Mouse (Mus musculus) MEL (cell line): ENCODE results near the gene Lyz1. TPM values are rescaled to one million over a fixed set of nuclear protein-coding genes. Genes with fewer than 3 reads are reported as not detected.

Source experiments
- DNase-seq: peaks from one replicate; pipeline ENCODE4 v3.0.0; 2011; ENCODE audit warnings: low read depth, low spot score
- H3K27ac ChIP-seq: 2 replicates; pipeline ENCODE4 v1.5.1; 2012; ENCODE audit warnings: low read depth, mild to moderate bottlenecking, control low read depth, low read length, moderate library complexity; ENCODE audit not compliant: control insufficient read depth
- H3K27me3 ChIP-seq, 2 experiments: fragments of 150-350 bp in 1 of 2; sonication (generic) in 1 of 2; 2 replicates each; pipeline ENCODE4 v1.6.1; 2012; ENCODE audit warnings: low read length in 2 of 2, mild to moderate bottlenecking in 2 of 2, improper control_type of control experiment in 1 of 2, moderate library complexity in 1 of 2; ENCODE audit not compliant: insufficient read depth in 2 of 2, control insufficient read depth in 1 of 2
- H3K36me3 ChIP-seq, 2 experiments: 2 replicates each; pipeline ENCODE4 v1.6.1; 2012 to 2014; ENCODE audit warnings: low read length in 2 of 2, improper control_type of control experiment in 1 of 2, inconsistent platforms in 1 of 2, mild to moderate bottlenecking in 1 of 2; ENCODE audit not compliant: insufficient read depth in 2 of 2, control insufficient read depth in 1 of 2
- H3K4me1 ChIP-seq, 2 experiments: fragments of 150-350 bp in 1 of 2; sonication (generic) in 1 of 2; 2 replicates each; pipeline ENCODE4 v1.6.1; 2012; ENCODE audit warnings: low read length in 2 of 2, improper control_type of control experiment in 1 of 2, mild to moderate bottlenecking in 1 of 2; ENCODE audit not compliant: insufficient read depth in 2 of 2, control insufficient read depth in 1 of 2
- H3K4me3 ChIP-seq, 2 experiments: fragments of 150-350 bp in 1 of 2; sonication (generic) in 1 of 2; 2 replicates each; pipeline ENCODE4 v1.5.1; 2012; ENCODE audit warnings: low read depth in 2 of 2, low read length in 2 of 2, mild to moderate bottlenecking in 2 of 2, moderate library complexity in 2 of 2, control low read depth in 1 of 2, improper control_type of control experiment in 1 of 2; ENCODE audit not compliant: control insufficient read depth in 1 of 2, insufficient read depth in 1 of 2
- H3K79me2 ChIP-seq: 2 replicates; pipeline ENCODE4 v1.6.1; 2012; ENCODE audit warnings: mild to moderate bottlenecking, low read length, moderate library complexity; ENCODE audit not compliant: control insufficient read depth, poor library complexity, insufficient read depth
- H3K9ac ChIP-seq: 2 replicates; pipeline ENCODE4 v1.6.1; 2012; ENCODE audit warnings: low read depth, mild to moderate bottlenecking, control low read depth, low read length, moderate library complexity; ENCODE audit not compliant: control insufficient read depth, poor library complexity, severe bottlenecking
- H3K9me3 ChIP-seq: fragments of 150-350 bp; sonication (generic); replicated peaks from 2 replicates; pipeline ENCODE4 v1.6.1; 2012; ENCODE audit warnings: mild to moderate bottlenecking, low read length, improper control_type of control experiment, moderate library complexity; ENCODE audit not compliant: insufficient read depth
- BHLHE40 ChIP-seq: IDR thresholded peaks from 2 replicates; pipeline ENCODE4 v1.6.1; 2012; ENCODE audit warnings: low read depth, mild to moderate bottlenecking, inconsistent platforms, low read length, improper control_type of control experiment, borderline replicate concordance
- CHD1 ChIP-seq: IDR thresholded peaks from 2 replicates; pipeline ENCODE4 v1.6.1; 2012; ENCODE audit warnings: low read depth, mild to moderate bottlenecking, inconsistent platforms, low read length, improper control_type of control experiment
- E2F4 ChIP-seq: IDR thresholded peaks from 2 replicates; pipeline ENCODE4 v1.6.1; 2011; ENCODE audit warnings: low read depth, low read length, improper control_type of control experiment, borderline replicate concordance
- ELF1 ChIP-seq: IDR thresholded peaks from 2 replicates; pipeline ENCODE4 v1.6.1; 2014; ENCODE audit warnings: low read depth, mild to moderate bottlenecking, inconsistent platforms, low read length, improper control_type of control experiment, moderate library complexity
- EP300 ChIP-seq, 2 experiments: IDR thresholded peaks; 2 replicates each; pipeline ENCODE4 v1.6.1; 2011; ENCODE audit warnings: improper control_type of control experiment in 2 of 2, low read length in 2 of 2, low read depth in 1 of 2, mild to moderate bottlenecking in 1 of 2
- ETS1 ChIP-seq: IDR thresholded peaks from 2 replicates; pipeline ENCODE4 v1.6.1; 2012; ENCODE audit warnings: low read depth, mild to moderate bottlenecking, inconsistent platforms, low read length, improper control_type of control experiment, moderate library complexity
- GATA1 ChIP-seq: IDR thresholded peaks from 2 replicates; pipeline ENCODE4 v1.6.1; 2011; ENCODE audit warnings: low read depth, low read length, improper control_type of control experiment
- JUND ChIP-seq: IDR thresholded peaks from 2 replicates; pipeline ENCODE4 v1.6.1; 2011; ENCODE audit warnings: low read depth, mild to moderate bottlenecking, improper control_type of control experiment, low read length
- KAT2A ChIP-seq: conservative IDR thresholded peaks from 2 replicates; pipeline ENCODE4 v1.6.1; 2012; ENCODE audit warnings: low read depth, low read length, improper control_type of control experiment, inconsistent platforms
- MAFK ChIP-seq: IDR thresholded peaks from 2 replicates; pipeline ENCODE4 v1.6.1; 2011; ENCODE audit warnings: low read depth, mild to moderate bottlenecking, low read length, improper control_type of control experiment, borderline replicate concordance
- MAX ChIP-seq: IDR thresholded peaks from 2 replicates; pipeline ENCODE4 v1.6.1; 2011; ENCODE audit warnings: low read length, improper control_type of control experiment
- MXI1 ChIP-seq: IDR thresholded peaks from 2 replicates; pipeline ENCODE4 v1.6.1; 2011; ENCODE audit warnings: mild to moderate bottlenecking, low read depth, low read length, improper control_type of control experiment
- NELFE ChIP-seq: IDR thresholded peaks from 2 replicates; pipeline ENCODE4 v1.6.1; 2011; ENCODE audit warnings: low read depth, low read length, improper control_type of control experiment
- POLR2A ChIP-seq, 2 experiments: IDR thresholded peaks; 2 replicates each; pipeline ENCODE4 v1.6.1; 2011 to 2012; ENCODE audit warnings: low read length in 2 of 2, mild to moderate bottlenecking in 2 of 2, control low read depth in 1 of 2, improper control_type of control experiment in 1 of 2, low read depth in 1 of 2, moderate library complexity in 1 of 2; ENCODE audit not compliant: control insufficient read depth in 1 of 2, insufficient read depth in 1 of 2, poor library complexity in 1 of 2
- POLR2AphosphoS2 ChIP-seq: IDR thresholded peaks from 2 replicates; pipeline ENCODE4 v1.6.1; 2011; ENCODE audit warnings: low read length, improper control_type of control experiment
- POLR2AphosphoS5 ChIP-seq: IDR thresholded peaks from 2 replicates; pipeline ENCODE4 v1.6.1; 2012; ENCODE audit warnings: low read depth, borderline replicate concordance, mild to moderate bottlenecking, inconsistent platforms, low read length, moderate library complexity, mixed read lengths
- RAD21 ChIP-seq: IDR thresholded peaks from 2 replicates; pipeline ENCODE4 v1.6.1; 2011; ENCODE audit warnings: mild to moderate bottlenecking, low read depth, low read length, improper control_type of control experiment
- RCOR1 ChIP-seq: IDR thresholded peaks from 2 replicates; pipeline ENCODE4 v1.6.1; 2012; ENCODE audit warnings: low read depth, mild to moderate bottlenecking, inconsistent platforms, low read length, improper control_type of control experiment
- SMC3 ChIP-seq: IDR thresholded peaks from 2 replicates; pipeline ENCODE4 v1.6.1; 2011; ENCODE audit warnings: low read depth, low read length, improper control_type of control experiment
- TAL1 ChIP-seq: IDR thresholded peaks from 2 replicates; pipeline ENCODE4 v1.6.1; 2012; ENCODE audit warnings: mild to moderate bottlenecking, inconsistent platforms, low read length, moderate library complexity, mixed read lengths
- TBP ChIP-seq: IDR thresholded peaks from 2 replicates; pipeline ENCODE4 v1.8.0; 2011; ENCODE audit warnings: low read depth, low read length, improper control_type of control experiment
- UBTF ChIP-seq: IDR thresholded peaks from 2 replicates; pipeline ENCODE4 v1.6.1; 2012; ENCODE audit warnings: low read depth, mild to moderate bottlenecking, inconsistent platforms, low read length, improper control_type of control experiment, moderate library complexity, borderline replicate concordance; ENCODE audit not compliant: insufficient read depth
- USF2 ChIP-seq, 2 experiments: IDR thresholded peaks; 2 replicates each; pipeline ENCODE4 v1.6.1; 2011 to 2012; ENCODE audit warnings: improper control_type of control experiment in 2 of 2, low read length in 2 of 2, borderline replicate concordance in 1 of 2, inconsistent platforms in 1 of 2, low read depth in 1 of 2, mild to moderate bottlenecking in 1 of 2; ENCODE audit not compliant: insufficient read depth in 1 of 2
- ZKSCAN1 ChIP-seq: IDR thresholded peaks from 2 replicates; pipeline ENCODE4 v1.6.1; 2012; ENCODE audit warnings: low read depth, mild to moderate bottlenecking, inconsistent platforms, low read length, improper control_type of control experiment, moderate library complexity
- polyA plus RNA-seq, 2 experiments: library from polyadenylated mRNA; stranded (reverse) in 1 of 2; unstranded in 1 of 2; fragments of >175 nt in 1 of 2; fragments of >200 nt in 1 of 2; gene quantifications; 2 replicates each; pipeline versions ENCODE4 v1.2.1 to v1.2.4; 2012; ENCODE audit warnings: low replicate concordance in 2 of 2, low read depth in 1 of 2; ENCODE audit not compliant: insufficient read length in 2 of 2, insufficient read depth in 1 of 2, missing spikeins in 1 of 2
- total RNA-seq: library from RNA; depleted of rRNA; stranded (reverse); fragments of 300-350 nt; gene quantifications from 2 replicates; pipeline ENCODE4 v1.2.3, GENCODE M21; 2012

Lyz1 gene
- total and polyA plus RNA-seq, 3 experiments = not detected

- Histone ChIP-seq H3K79me2 (no peaks in the 10 kb centered on the region), H3K36me3 (no peaks in the 10 kb centered on the region), H3K4me3 (no peak overlapping the region), H3K9ac (no peak overlapping the region), H3K27ac (no peak overlapping the region), H3K9me3 (no peaks in the 10 kb centered on the region), H3K4me1 (no peaks in the 10 kb centered on the region), H3K27me3 (peaks cover 0 to 3% of the 10 kb centered on the region in 2 experiments; a peak in 3 of 4 replicates)
- TF ChIP-seq BHLHE40 (no peak), JUND (no peak), MAFK (no peak), ETS1 (no peak), UBTF (no peak), RAD21 (no peak), KAT2A (no peak), USF2 (IDR thresholded peaks at IDR 0.05; ENCODE audit: borderline replicate concordance in 1 of 2, insufficient read depth in 1 of 2, low read depth in 1 of 2, low read length in 2 of 2) (no peak), POLR2AphosphoS2 (no peak), MXI1 (no peak), POLR2A (IDR thresholded peaks at IDR 0.05; ENCODE audit: control insufficient read depth in 1 of 2, insufficient read depth in 1 of 2, low read depth in 1 of 2, low read length in 2 of 2, poor library complexity in 1 of 2) (no peak), NELFE (no peak), GATA1 (no peak), SMC3 (no peak), ZKSCAN1 (no peak), EP300 (IDR thresholded peaks at IDR 0.05; ENCODE audit: low read depth in 1 of 2, low read length in 2 of 2) (no peak), MAX (no peak), TBP (no peak)
- TF ChIP-seq, all 39 proteins: peak for 0
- DNase-seq = no peak
Observed at GRCm38 (mm10) chr10:117316391-117316790, 23.7 kb upstream of the Lyz1 start.

DNA sequence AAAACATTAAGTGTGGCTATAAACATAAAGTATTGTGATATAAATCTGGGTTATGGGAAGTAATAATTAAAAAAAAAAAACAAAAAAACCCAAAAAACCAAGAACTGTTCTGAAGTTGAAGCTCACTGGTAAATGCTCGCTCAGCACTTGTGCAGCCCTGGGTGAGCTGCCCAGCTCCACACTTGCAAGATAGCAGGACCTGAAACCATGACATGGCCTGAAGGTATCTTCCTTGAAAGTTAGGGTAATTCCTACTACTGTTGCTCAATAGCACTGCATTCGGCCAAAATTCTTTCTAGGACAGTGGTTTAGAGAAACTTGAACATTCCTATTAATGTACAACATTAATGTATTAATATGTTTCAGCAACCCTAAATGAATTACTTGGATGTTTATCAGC lies 20.5 kb upstream of the Lyz1 start:
- H3K27ac ChIP-seq = no peak overlapping the region
- no peak overlapping the region for H3K4me3 ChIP-seq
- no peak for TF ChIP-seq BHLHE40
- no peak for TF ChIP-seq CHD1
- TF ChIP-seq TAL1 = no peak
- no peak for TF ChIP-seq MAX
- TF ChIP-seq MAFK = no peak
- TF ChIP-seq E2F4 = no peak
- no peak for TF ChIP-seq RCOR1
- TF ChIP-seq POLR2AphosphoS5 = no peak
- no peak for TF ChIP-seq GATA1
- no peak for TF ChIP-seq UBTF
- TF ChIP-seq ELF1 = no peak
- H3K27me3 ChIP-seq = peaks cover 0 to 2% of the 10 kb centered on the region in 2 experiments; a peak in 3 of 4 replicates
- no peaks in the 10 kb centered on the region for H3K4me1 ChIP-seq
- no peaks in the 10 kb centered on the region for H3K9me3 ChIP-seq
- no peaks in the 10 kb centered on the region for H3K36me3 ChIP-seq
- no peaks in the 10 kb centered on the region for H3K79me2 ChIP-seq
- no peak overlapping the region for H3K9ac ChIP-seq
- DNase-seq = no peak
